ENCODE assay signal across 10 mouse cellular contexts in the genomic region with DNA sequence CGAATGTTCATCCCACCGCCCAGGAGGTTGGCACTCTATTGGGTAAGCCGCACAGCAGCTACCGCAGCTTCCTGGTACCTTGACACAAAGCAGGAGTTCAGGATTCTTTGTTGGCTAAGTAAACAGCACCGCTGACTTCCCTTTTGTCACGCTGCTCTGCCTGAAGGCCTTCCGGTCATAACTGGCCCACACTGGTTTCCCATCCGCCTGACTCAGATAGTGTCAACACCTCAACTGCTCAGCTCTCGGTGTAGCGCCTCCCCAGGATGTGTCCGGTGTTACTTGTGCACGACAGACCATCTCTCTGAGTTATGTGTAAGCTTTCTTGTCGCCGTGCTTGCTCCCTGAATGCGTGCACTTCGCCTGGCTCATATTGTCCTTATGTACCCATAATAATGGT.
A peak's percentile ranks its signal among the peaks of the same experiment; 100 is the strongest.
DNase-seq lines count a peak whose midpoint lies in the region; ATAC-seq and TF ChIP-seq lines count a peak whose summit lies in the region.
"Had no signal": no experiment of that assay in that cellular context is flagged by ENCODE, and none has a peak within 500 bp of the region (broad histone marks: within the 10 kb centered on the region; RNA-seq: fewer than 3 reads in every experiment).

No protein-coding gene starts in this region.

- no peak for TF ChIP-seq CTCF in left cerebral cortex, adult 2 months (IDR thresholded peaks at IDR 0.05)

- H3K9ac ChIP-seq in hindbrain, embryonic 14.5 days = no peak overlapping the region
- H3K9ac ChIP-seq in embryonic facial prominence, embryonic 11.5 days (replicated peaks; ENCODE audit: low read length) = no peak overlapping the region
- H3K9ac ChIP-seq: heart, embryonic 13.5 days had no signal

- no peak overlapping the region for H3K4me3 ChIP-seq in hindbrain, embryonic 10.5 days
- H3K4me3 ChIP-seq in hindbrain, embryonic 14.5 days (replicated peaks; ENCODE audit: low read length) = no peak overlapping the region
- no peak overlapping the region for H3K4me3 ChIP-seq in embryonic facial prominence, embryonic 11.5 days (ENCODE audit: low read depth, low read length)
- no peak overlapping the region for H3K4me3 ChIP-seq in left cerebral cortex, adult 2 months
- H3K4me3 ChIP-seq: heart, embryonic 13.5 days had no signal

- intact Hi-C loops in left cerebral cortex, adult 2 months (cut with DNase I) = no loop called here

- H3K4me2 ChIP-seq in hindbrain, embryonic 14.5 days (replicated peaks) = no peak overlapping the region
- H3K4me2 ChIP-seq in embryonic facial prominence, embryonic 11.5 days (ENCODE audit: low read depth, low read length) = no peak overlapping the region
- H3K4me2 ChIP-seq: heart, embryonic 13.5 days had no signal

- ATAC-seq in hindbrain, embryonic 14.5 days (ENCODE audit: low FRiP score) = no peak
- ATAC-seq in embryonic facial prominence, embryonic 11.5 days (replicated peaks; ENCODE audit: insufficient number of reproducible peaks, low FRiP score, low TSS enrichment, low read depth) = no peak
- peak; percentile 88 for ATAC-seq in neutrophil, adult 5-6 weeks (ENCODE audit: extremely low read depth, insufficient number of reproducible peaks, low FRiP score, poor library complexity, severe bottlenecking)

- H3K4me1 ChIP-seq in hindbrain, embryonic 10.5 days (replicated peaks) = peaks cover 16% of the 10 kb centered on the region
- H3K4me1 ChIP-seq in hindbrain, embryonic 14.5 days (replicated peaks; ENCODE audit: control insufficient read depth, insufficient read depth, low read length) = peaks cover 10% of the 10 kb centered on the region; the same call in 1 of the 2 replicates
- no peaks in the 10 kb centered on the region for H3K4me1 ChIP-seq in embryonic facial prominence, embryonic 11.5 days (ENCODE audit: control insufficient read depth, insufficient read depth, low read length)

- no peaks in the 10 kb centered on the region for H3K9me3 ChIP-seq in hindbrain, embryonic 10.5 days
- H3K9me3 ChIP-seq in hindbrain, embryonic 14.5 days (ENCODE audit: control insufficient read depth, low read length) = no peaks in the 10 kb centered on the region
- H3K9me3 ChIP-seq in embryonic facial prominence, embryonic 11.5 days (replicated peaks; ENCODE audit: control insufficient read depth, low read length) = no peaks in the 10 kb centered on the region
- H3K9me3 ChIP-seq: heart, embryonic 13.5 days had no signal

- peaks cover 21% of the 10 kb centered on the region for H3K27me3 ChIP-seq in hindbrain, embryonic 10.5 days (ENCODE audit: insufficient read depth, poor library complexity, severe bottlenecking)
- H3K27me3 ChIP-seq in hindbrain, embryonic 14.5 days (ENCODE audit: control insufficient read depth, insufficient read depth, low read length) = no peaks in the 10 kb centered on the region
- no peaks in the 10 kb centered on the region for H3K27me3 ChIP-seq in embryonic facial prominence, embryonic 11.5 days (ENCODE audit: control insufficient read depth, insufficient read depth, low read length)
- H3K27me3 ChIP-seq: heart, embryonic 13.5 days had no signal

- DNase-seq in hindbrain, embryonic 10.5 days (ENCODE audit: low spot score) = peak; percentile 45
- DNase-seq in hindbrain, embryonic 14.5 days (ENCODE audit: low spot score) = no peak
- peak; percentile 43 for DNase-seq in embryonic facial prominence, embryonic 11.5 days (ENCODE audit: low spot score)
- DNase-seq in large intestine, adult 2 months (ENCODE audit: low read depth, low spot score) = peak; percentile 85
- no peak for DNase-seq in gastrocnemius, adult 8-10 months (ENCODE audit: low spot score in 2 of 2)
- no peak for DNase-seq in left cerebral cortex, adult 2 months (ENCODE audit: extremely low spot score in 1 of 2, low spot score in 2 of 2)
- no peak for DNase-seq in spleen, adult 18-20 months
- DNase-seq: cerebellum, postnatal 10 days had no signal

- H3K27ac ChIP-seq in hindbrain, embryonic 10.5 days = 0 out of 2 replicates have a peak overlapping the region, but pooled peaks have one; percentile 37
- H3K27ac ChIP-seq in hindbrain, embryonic 14.5 days = no peak overlapping the region
- no peak overlapping the region for H3K27ac ChIP-seq in embryonic facial prominence, embryonic 11.5 days (replicated peaks; ENCODE audit: low read depth, low read length)
- H3K27ac ChIP-seq in left cerebral cortex, adult 2 months = no peak overlapping the region
- H3K27ac ChIP-seq: heart, embryonic 13.5 days had no signal

- WGBS in hindbrain, embryonic 10.5 days = 54% methylated on average over 16 of the region's 16 CpGs
- WGBS in hindbrain, embryonic 14.5 days = 61% methylated on average over 16 of the region's 16 CpGs
- WGBS in embryonic facial prominence, embryonic 11.5 days = 52% methylated on average over 16 of the region's 16 CpGs
- 25% methylated on average over 16 of the region's 16 CpGs for WGBS in large intestine, adult 2 months

- H3K36me3 ChIP-seq in hindbrain, embryonic 10.5 days = no peaks in the 10 kb centered on the region
- H3K36me3 ChIP-seq in hindbrain, embryonic 14.5 days (replicated peaks; ENCODE audit: control insufficient read depth, insufficient read depth) = no peaks in the 10 kb centered on the region
- no peaks in the 10 kb centered on the region for H3K36me3 ChIP-seq in embryonic facial prominence, embryonic 11.5 days (replicated peaks; ENCODE audit: control insufficient read depth, insufficient read depth, low read depth, low read length)
- H3K36me3 ChIP-seq: heart, embryonic 13.5 days had no signal

Comparison
In these comparisons a context has a peak if more than half of its experiments do, and no peak if none do; other contexts are left out.
1. DNase-seq: peak in hindbrain, embryonic 10.5 days (single experiment), embryonic facial prominence, embryonic 11.5 days (single experiment) and large intestine, adult 2 months (single experiment); none in hindbrain, embryonic 14.5 days (single experiment), gastrocnemius, adult 8-10 months (0 of 2), left cerebral cortex, adult 2 months (0 of 2) and spleen, adult 18-20 months (0 of 2).